Mouse (Mus musculus): Measurements from ENCODE around the gene Acbd3. TPM values are rescaled to one million over a fixed set of nuclear protein-coding genes. Genes with fewer than 3 reads are reported as not detected.

Acbd3 gene
- polyA plus RNA-seq (2021; fragmentation: Nextera tagmentation): 3.9 and 5.7 TPM in 2 replicates
- long read RNA-seq, experiment 1, partial matches to known transcripts: 2 of 12 reads
- long read RNA-seq, experiment 1, other reads (novel, unspliced or antisense): 10 of 12 reads
- long read RNA-seq, experiment 2, partial matches to known transcripts: 14 of 15 reads
- long read RNA-seq, experiment 2, other reads (novel, unspliced or antisense): 0 of 15 reads

GRCm38 (mm10) chr1:180725704-180726179, at the start of gene Acbd3:
Acbd3 (plus strand) TSS chr1:180726043.

GRCm38 (mm10) chr1:180696626-180697352, 29.1 kb upstream of the Acbd3 start, which contains the start of gene Mixl1:
Mixl1 (minus strand) TSS chr1:180697034.

Other genes starting within 250 kb of the Acbd3 start
- gene Stum, start 242.5 kb upstream of the Acbd3 start, polyA plus RNA-seq (2021; fragmentation: Nextera tagmentation): 114 and 147 TPM in 2 replicates
- gene Parp1, start 157.1 kb upstream of the Acbd3 start, polyA plus RNA-seq (2021; fragmentation: Nextera tagmentation): 47.3 and 47.9 TPM in 2 replicates
- gene Lin9, start 84.9 kb upstream of the Acbd3 start, polyA plus RNA-seq (2021; fragmentation: Nextera tagmentation): 1.2 and 1.6 TPM in 2 replicates
- 0.08 TPM in 1 of 2 replicates, not detected in the other for gene Mixl1, start 29.0 kb upstream of the Acbd3 start, polyA plus RNA-seq (2021; fragmentation: Nextera tagmentation)
- 347 and 349 TPM in 2 replicates for gene H3f3a, start 87.9 kb downstream of the Acbd3 start, polyA plus RNA-seq (2021; fragmentation: Nextera tagmentation)
- gene Sde2, start 125.1 kb downstream of the Acbd3 start, polyA plus RNA-seq (2021; fragmentation: Nextera tagmentation): 17.7 and 18.8 TPM in 2 replicates
- gene Lefty2, start 167.1 kb downstream of the Acbd3 start, polyA plus RNA-seq (2021; fragmentation: Nextera tagmentation): 1.8 and 3.0 TPM in 2 replicates
- 86.1 and 94.6 TPM in 2 replicates for gene Pycr2, start 178.2 kb downstream of the Acbd3 start, polyA plus RNA-seq (2021; fragmentation: Nextera tagmentation)
- 21.8 and 22.7 TPM in 2 replicates for gene Lefty1, start 209.0 kb downstream of the Acbd3 start, polyA plus RNA-seq (2021; fragmentation: Nextera tagmentation)
- gene Tmem63a, start 216.3 kb downstream of the Acbd3 start, polyA plus RNA-seq (2021; fragmentation: Nextera tagmentation): 27.1 and 29.2 TPM in 2 replicates